Mouse (Mus musculus) heart, embryonic 13.5 days (tissue): ENCODE measurements around the gene Cfb. TPM values are rescaled to one million over a fixed set of nuclear protein-coding genes. Genes with fewer than 3 reads are reported as not detected.
A peak's percentile ranks its signal among the peaks of the same experiment; 100 is the strongest.
"Not testable (repeated sequence)": the region's sequence is repeated elsewhere in the genome, so short reads cannot be mapped to it uniquely, and the experiment has no call there.

Experiments
- ATAC-seq: fragments of 200-750 bp; cut with Nextera tagmentation; 2 replicates; pipeline ENCODE4 v1.8.0; 2017; ENCODE audit warnings: moderate TSS enrichment; ENCODE audit not compliant: insufficient number of reproducible peaks, low FRiP score, low TSS enrichment; ENCODE audit errors: extremely low read depth
- H3K27ac ChIP-seq: fragments of 300-500 bp; sonication (generic); replicated peaks from 2 replicates; pipeline ENCODE4 v1.5.1; 2015; ENCODE audit warnings: moderate library complexity, mild to moderate bottlenecking, inconsistent platforms
- H3K27me3 ChIP-seq: fragments of 300-500 bp; sonication (generic); replicated peaks from 2 replicates; pipeline ENCODE4 v1.6.1; 2015; ENCODE audit warnings: mild to moderate bottlenecking, inconsistent platforms
- H3K36me3 ChIP-seq: fragments of 300-500 bp; sonication (generic); 2 replicates; pipeline ENCODE4 v1.6.1; 2015; ENCODE audit warnings: mild to moderate bottlenecking, inconsistent platforms
- H3K4me1 ChIP-seq: fragments of 300-500 bp; sonication (generic); 2 replicates; pipeline ENCODE4 v1.6.1; 2015; ENCODE audit warnings: inconsistent platforms
- H3K4me2 ChIP-seq: fragments of 300-500 bp; sonication (generic); 2 replicates; pipeline ENCODE4 v1.6.1; 2015; ENCODE audit warnings: inconsistent platforms, mild to moderate bottlenecking, moderate library complexity
- H3K4me3 ChIP-seq: fragments of 300-500 bp; sonication (generic); 2 replicates; pipeline ENCODE4 v1.5.1; 2015; ENCODE audit warnings: moderate library complexity, mild to moderate bottlenecking, inconsistent platforms
- H3K9ac ChIP-seq: fragments of 300-500 bp; sonication (generic); 2 replicates; pipeline ENCODE4 v1.6.1; 2015; ENCODE audit warnings: inconsistent platforms, mild to moderate bottlenecking, moderate library complexity
- H3K9me3 ChIP-seq: fragments of 300-500 bp; sonication (generic); 2 replicates; pipeline ENCODE4 v1.6.1; 2016; ENCODE audit warnings: inconsistent platforms
- WGBS: fragments of 180-500 bp; shearing (Covaris S2); methylation state at CpG from one replicate; pipeline ENCODE4 v1.1.7; 2015; ENCODE audit warnings: mixed read lengths; 5-methylcytosine and 5-hydroxymethylcytosine counted together
- polyA plus RNA-seq: library from polyadenylated mRNA; unstranded; fragments of >200 nt; fragmentation: Nextera tagmentation; extraction: Ambion mirVana; gene quantifications from 2 replicates; pipeline ENCODE4 v1.2.1, GENCODE M21; 2015

Cfb gene
- polyA plus RNA-seq: 2.3 and 5.6 TPM in 2 replicates

DNA sequence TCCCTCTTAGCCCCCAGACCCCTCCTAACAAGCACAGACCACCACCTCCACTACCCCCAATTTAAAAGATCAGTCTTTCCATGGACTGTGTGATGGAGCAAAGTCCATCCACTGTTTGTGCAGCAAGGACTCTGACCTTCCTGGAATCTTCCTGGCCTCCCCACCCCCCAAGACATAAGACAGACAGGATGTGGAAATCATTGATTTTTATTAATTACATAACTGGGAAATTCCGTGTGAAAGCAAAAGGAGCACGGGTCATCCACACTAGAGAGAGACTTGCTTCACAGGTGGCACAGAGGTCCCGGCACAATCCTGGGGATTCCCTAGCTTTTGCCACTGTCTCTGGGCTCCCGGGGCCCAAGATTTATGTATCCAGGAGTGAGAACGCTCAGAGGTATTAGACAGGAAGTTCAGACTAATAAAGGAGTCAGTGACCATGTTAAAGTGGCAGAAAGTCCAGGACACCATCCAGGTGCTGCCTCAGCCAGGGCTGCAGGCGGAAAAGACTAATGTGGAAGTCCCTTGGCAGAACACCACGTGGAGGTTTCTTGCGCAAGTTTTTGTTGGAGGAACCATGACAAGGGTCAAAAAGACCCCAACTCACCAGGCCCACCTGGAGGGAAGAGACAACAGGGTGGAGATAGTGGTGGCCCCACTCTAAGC lies at the start of gene Cfb:
TSS of gene Cfb (minus strand) at position 103 of the 666 bp plus-strand sequence.
- H3K27ac ChIP-seq: no peak within 1 kb of the TSS
- no peaks in the 10 kb centered on the region for H3K9me3 ChIP-seq
- peaks cover 43% of the 10 kb centered on the region for H3K27me3 ChIP-seq
- no peak within 1 kb of the TSS for H3K9ac ChIP-seq
- peaks cover 7% of the 10 kb centered on the region; the same call in 1 of the 2 replicates for H3K36me3 ChIP-seq
- no peak for ATAC-seq
- H3K4me1 ChIP-seq: no peaks in the 10 kb centered on the region
- H3K4me2 ChIP-seq: no peak within 1 kb of the TSS
- 64% methylated on average over 8 of the region's 8 CpGs for WGBS
- no peak within 1 kb of the TSS for H3K4me3 ChIP-seq

DNA sequence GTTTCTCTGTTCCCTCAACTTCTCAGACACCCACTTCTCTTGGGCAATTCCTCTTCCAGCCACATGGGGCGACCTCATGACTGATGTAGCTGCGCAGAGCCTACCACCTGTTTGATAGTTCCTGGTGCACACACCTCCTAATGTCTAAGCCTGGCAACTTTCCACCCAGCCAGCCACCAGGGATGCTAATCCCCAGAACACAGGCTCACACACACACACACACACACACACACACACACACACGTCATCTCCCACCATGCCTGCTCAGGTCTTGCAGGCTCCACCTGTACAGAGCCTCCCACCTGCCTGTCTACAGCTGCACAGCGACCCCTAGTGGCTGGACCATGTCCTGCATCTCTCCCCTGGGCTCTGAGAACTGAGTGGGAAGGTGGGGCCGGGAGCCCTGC lies 49.6 kb upstream of the Cfb start:
- Histone ChIP-seq H3K9me3 (no peaks in the 10 kb centered on the region), H3K4me1 (peaks cover 3% of the 10 kb centered on the region), H3K27me3 (no peaks in the 10 kb centered on the region), H3K4me3 (no peak overlapping the region), H3K9ac (no peak overlapping the region), H3K27ac (no peak overlapping the region), H3K36me3 (peaks cover 72% of the 10 kb centered on the region), H3K4me2 (no peak overlapping the region)
- no peak for ATAC-seq
- WGBS: 50% methylated on average over 5 of the region's 5 CpGs

DNA sequence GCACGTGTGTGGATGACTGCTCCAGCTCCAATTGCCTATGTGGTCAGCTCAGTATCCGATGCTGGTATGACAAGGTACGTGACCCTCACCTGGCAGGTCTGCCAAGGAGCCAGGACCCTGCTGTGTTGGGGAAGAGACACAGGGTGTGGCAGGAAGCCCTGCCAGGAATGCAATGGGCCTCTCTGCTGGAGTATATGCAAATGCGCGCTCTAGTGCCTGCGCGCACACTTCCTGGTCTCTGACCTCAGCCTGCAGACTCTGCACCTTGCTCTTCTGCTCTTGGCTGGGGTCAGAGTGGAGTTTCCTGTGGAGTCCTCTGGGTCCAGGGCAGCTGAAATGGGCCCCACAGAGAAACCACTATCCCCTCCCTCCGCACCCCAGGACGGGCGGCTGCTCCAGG lies 48.7 kb upstream of the Cfb start:
- no peaks in the 10 kb centered on the region for H3K9me3 ChIP-seq
- H3K27ac ChIP-seq: no peak overlapping the region
- H3K4me1 ChIP-seq: peaks cover 3% of the 10 kb centered on the region
- WGBS: 91% methylated on average over 10 of the region's 10 CpGs
- ATAC-seq: no peak
- H3K4me2 ChIP-seq: no peak overlapping the region
- peaks cover 81% of the 10 kb centered on the region for H3K36me3 ChIP-seq
- no peaks in the 10 kb centered on the region for H3K27me3 ChIP-seq
- no peak overlapping the region for H3K9ac ChIP-seq
- H3K4me3 ChIP-seq: no peak overlapping the region

DNA sequence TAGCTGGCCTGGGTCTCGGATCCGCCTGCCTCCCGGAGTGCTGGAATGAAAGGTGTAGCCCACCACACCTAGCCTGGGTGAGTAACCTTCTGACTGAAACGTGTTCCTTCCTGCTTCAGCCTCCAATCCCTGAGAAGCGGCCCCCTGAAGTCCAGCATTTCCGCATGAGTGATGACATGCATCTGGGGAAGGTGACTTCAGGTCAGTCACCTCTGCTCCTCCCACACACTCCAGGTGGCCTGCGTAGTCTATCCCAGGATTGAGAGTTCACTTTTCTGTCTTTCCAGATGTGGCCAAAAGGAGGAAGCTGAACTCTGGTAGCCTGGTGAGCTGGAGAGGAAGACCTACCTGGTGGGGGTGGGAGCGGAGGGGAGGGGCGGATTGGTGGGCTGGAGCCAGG lies 40.6 kb upstream of the Cfb start:
- no peak for ATAC-seq
- H3K9me3 ChIP-seq: no peaks in the 10 kb centered on the region
- no peak overlapping the region for H3K4me2 ChIP-seq
- H3K9ac ChIP-seq: peak overlapping the region; percentile 33; the same call in 1 of the 2 replicates
- peaks cover 71% of the 10 kb centered on the region for H3K36me3 ChIP-seq
- H3K27me3 ChIP-seq: no peaks in the 10 kb centered on the region
- no peak overlapping the region for H3K27ac ChIP-seq
- peaks cover 9% of the 10 kb centered on the region for H3K4me1 ChIP-seq
- 88% methylated on average over 9 of the region's 9 CpGs for WGBS
- H3K4me3 ChIP-seq: no peak overlapping the region

DNA sequence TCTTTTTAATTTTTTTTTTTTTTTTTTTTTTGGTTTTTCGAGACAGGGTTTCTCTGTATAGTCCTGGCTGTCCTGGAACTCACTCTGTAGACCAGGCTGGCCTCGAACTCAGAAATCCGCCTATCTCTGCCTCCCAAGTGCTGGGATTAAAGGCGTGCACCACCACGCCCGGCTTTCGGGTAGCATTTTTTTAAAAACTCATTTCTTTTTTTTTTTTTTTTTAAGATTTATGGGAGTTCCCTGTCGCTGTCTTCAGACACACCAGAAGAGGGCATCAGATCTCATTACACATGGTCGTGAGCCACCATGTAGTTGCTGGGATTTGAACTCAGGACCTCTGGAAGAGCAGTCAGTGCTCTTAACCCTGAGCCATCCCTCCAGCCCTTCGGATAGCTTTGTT lies 39.6 kb upstream of the Cfb start:
- H3K9me3 ChIP-seq, ATAC-seq, H3K4me3 ChIP-seq, H3K27me3 ChIP-seq, H3K9ac ChIP-seq, H3K27ac ChIP-seq, H3K4me2 ChIP-seq: not testable (repeated sequence)
- WGBS: 85% methylated on average over 9 of the region's 10 CpGs
- Histone ChIP-seq H3K4me1 (peaks cover 18% of the 10 kb centered on the region), H3K36me3 (peaks cover 62% of the 10 kb centered on the region)

DNA sequence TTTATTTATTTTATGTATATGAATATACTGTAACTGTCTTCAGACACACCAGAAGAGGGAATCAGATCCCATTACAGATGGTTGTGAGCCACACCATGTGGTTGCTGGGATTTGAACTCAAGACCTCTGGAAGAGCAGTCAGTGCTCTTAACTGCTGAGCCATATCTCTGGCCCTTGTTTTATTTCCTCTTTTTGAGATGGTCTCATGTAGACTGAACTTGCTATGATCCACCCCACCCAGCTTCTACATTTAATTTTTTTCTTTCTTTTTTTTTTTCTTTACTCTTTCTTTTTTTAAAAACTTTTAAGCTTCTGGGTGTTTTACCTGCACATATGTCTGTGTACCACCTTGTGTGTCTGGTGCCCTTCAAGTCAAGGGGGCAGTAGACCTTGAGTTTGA lies 38.5 kb upstream of the Cfb start:
- H3K4me2 ChIP-seq, ATAC-seq, H3K27me3 ChIP-seq, H3K9me3 ChIP-seq, H3K9ac ChIP-seq, H3K27ac ChIP-seq, H3K4me3 ChIP-seq: not testable (repeated sequence)
- H3K4me1 ChIP-seq: peaks cover 29% of the 10 kb centered on the region
- peaks cover 58% of the 10 kb centered on the region for H3K36me3 ChIP-seq

DNA sequence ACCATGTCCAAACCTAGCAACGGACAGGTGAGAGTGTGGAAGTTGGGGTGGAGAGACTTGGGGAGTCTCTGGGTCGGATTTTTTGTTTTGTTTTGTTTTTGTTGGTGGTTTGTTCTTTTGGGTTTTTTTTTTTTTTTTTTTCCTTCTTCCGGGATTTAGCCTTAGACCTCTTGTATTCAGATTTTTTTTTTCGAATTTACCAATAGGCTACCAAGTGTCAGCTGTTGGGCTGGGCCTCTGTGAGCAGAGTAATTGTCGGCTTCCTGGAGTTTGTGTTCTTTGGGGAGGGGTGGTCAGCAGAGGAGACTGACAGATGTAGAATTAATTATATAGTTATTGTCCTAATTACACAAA lies 37.5 kb upstream of the Cfb start:
- 8% methylated on average over 5 of the region's 5 CpGs for WGBS
- peak overlapping the region; percentile 96 for H3K27ac ChIP-seq
- peak overlapping the region; percentile 95 for H3K4me3 ChIP-seq
- no peaks in the 10 kb centered on the region for H3K9me3 ChIP-seq
- ATAC-seq: no peak
- H3K4me2 ChIP-seq: peak overlapping the region; percentile 85
- peaks cover 39% of the 10 kb centered on the region for H3K4me1 ChIP-seq
- no peaks in the 10 kb centered on the region for H3K27me3 ChIP-seq
- H3K9ac ChIP-seq: peak overlapping the region; percentile 99
- peaks cover 50% of the 10 kb centered on the region for H3K36me3 ChIP-seq

DNA sequence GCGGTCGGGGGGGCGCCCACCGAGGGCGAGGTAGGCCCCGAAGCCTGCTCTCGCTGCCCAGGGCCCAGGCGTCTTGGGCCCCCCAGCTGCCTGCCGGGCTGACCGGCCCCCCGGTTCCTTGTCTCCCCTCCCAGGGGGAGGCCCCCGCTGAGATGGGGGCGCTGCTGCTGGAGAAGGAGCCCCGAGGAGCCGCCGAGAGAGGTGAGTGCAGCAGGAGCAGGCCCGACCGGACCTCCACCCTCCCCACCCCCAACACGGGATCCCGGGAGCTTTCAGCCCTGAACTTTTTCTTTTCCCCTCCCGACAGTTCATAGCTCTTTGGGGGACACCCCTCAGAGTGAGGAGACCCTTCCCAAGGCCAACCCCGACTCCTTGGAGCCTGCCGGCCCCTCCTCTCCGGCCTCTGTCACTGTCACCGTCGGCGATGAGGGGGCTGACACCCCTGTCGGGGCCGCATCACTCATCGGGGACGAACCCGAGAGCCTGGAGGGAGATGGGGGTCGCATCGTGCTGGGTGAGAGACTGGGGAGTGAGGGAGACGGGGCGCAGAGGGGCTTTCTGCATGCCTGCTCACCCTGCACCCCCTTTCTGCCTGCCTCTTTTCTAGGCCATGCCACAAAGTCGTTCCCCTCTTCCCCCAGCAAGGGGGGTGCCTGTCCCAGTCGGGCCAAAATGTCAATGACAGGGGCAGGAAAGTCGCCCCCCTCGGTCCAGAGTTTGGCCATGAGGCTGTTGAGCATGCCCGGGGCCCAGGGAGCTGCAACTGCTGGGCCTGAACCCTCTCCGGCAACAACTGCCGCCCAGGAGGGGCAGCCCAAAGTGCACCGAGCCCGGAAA lies 37.0 kb upstream of the Cfb start:
- Histone ChIP-seq H3K9me3 (no peaks in the 10 kb centered on the region), H3K27me3 (no peaks in the 10 kb centered on the region), H3K4me3 (peak overlapping the region; percentile 95), H3K4me2 (peak overlapping the region; percentile 85), H3K4me1 (peaks cover 39% of the 10 kb centered on the region), H3K27ac (peak overlapping the region; percentile 96), H3K9ac (peak overlapping the region; percentile 99), H3K36me3 (peaks cover 44% of the 10 kb centered on the region)
- WGBS: under 1% methylated on average over 38 of the region's 45 CpGs
- ATAC-seq: no peak

DNA sequence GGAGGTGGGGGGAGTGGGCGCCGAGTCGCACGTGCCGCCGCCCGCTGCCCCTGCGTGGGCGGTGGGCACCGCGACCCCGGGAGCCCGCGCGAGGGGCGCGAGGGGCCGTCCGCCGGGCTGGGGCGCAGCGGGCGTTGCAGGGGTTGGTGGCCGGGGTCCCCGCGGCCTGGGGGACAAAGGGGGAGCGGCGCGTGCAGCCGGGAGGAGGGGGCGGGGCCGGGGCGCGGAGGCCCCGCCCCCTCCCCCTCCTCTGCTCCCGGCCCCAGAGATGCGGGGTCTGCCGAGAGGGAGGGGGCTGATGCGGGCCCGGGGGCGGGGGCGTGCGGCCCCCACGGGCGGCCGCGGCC lies 36.4 kb upstream of the Cfb start:
- peak overlapping the region; percentile 96 for H3K27ac ChIP-seq
- H3K9ac ChIP-seq: peak overlapping the region; percentile 99
- no peak for ATAC-seq
- peaks cover 42% of the 10 kb centered on the region for H3K4me1 ChIP-seq
- no peaks in the 10 kb centered on the region for H3K9me3 ChIP-seq
- WGBS: under 1% methylated on average over 20 of the region's 47 CpGs
- H3K27me3 ChIP-seq: no peaks in the 10 kb centered on the region
- H3K36me3 ChIP-seq: peaks cover 38% of the 10 kb centered on the region
- peak overlapping the region; percentile 85 for H3K4me2 ChIP-seq
- H3K4me3 ChIP-seq: peak overlapping the region; percentile 95

DNA sequence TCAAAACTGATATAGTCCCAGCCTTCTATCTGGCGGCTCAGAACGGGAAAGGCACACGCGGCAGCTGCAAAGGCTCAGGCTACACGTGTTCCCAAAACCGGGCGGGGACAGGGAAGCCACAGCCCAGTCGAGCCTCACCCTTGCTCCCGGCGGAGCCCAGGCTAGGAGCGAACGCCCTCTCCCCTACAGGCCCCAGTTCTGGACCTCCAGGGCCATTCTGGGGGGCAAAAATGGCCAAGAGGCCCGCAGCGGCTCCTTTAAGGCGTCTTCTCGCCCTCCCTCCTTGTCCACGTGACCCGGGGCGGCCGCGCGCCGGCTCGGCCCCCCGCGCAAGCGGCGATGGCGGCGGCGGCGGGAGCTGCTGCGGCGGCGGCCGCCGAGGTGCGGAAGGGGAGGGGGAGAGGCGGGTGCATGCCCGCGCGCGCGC lies 35.9 kb upstream of the Cfb start, which contains the start of the genes C2 and Ehmt2:
TSS of gene C2 (minus strand) at position 106 of the 427 bp plus-strand sequence.
TSS of gene Ehmt2 (plus strand) at position 310 of the 427 bp plus-strand sequence.
- Histone ChIP-seq H3K27ac (peak within 1 kb of the TSS; percentile 96), H3K4me1 (peaks cover 46% of the 10 kb centered on the region), H3K36me3 (peaks cover 33% of the 10 kb centered on the region), H3K4me2 (peak within 1 kb of the TSS; percentile 85), H3K27me3 (no peaks in the 10 kb centered on the region), H3K9ac (peak within 1 kb of the TSS; percentile 99), H3K9me3 (no peaks in the 10 kb centered on the region), H3K4me3 (peak within 1 kb of the TSS; percentile 95)
- WGBS: 0% methylated on average over 21 of the region's 44 CpGs
- peak; percentile 16 for ATAC-seq

DNA sequence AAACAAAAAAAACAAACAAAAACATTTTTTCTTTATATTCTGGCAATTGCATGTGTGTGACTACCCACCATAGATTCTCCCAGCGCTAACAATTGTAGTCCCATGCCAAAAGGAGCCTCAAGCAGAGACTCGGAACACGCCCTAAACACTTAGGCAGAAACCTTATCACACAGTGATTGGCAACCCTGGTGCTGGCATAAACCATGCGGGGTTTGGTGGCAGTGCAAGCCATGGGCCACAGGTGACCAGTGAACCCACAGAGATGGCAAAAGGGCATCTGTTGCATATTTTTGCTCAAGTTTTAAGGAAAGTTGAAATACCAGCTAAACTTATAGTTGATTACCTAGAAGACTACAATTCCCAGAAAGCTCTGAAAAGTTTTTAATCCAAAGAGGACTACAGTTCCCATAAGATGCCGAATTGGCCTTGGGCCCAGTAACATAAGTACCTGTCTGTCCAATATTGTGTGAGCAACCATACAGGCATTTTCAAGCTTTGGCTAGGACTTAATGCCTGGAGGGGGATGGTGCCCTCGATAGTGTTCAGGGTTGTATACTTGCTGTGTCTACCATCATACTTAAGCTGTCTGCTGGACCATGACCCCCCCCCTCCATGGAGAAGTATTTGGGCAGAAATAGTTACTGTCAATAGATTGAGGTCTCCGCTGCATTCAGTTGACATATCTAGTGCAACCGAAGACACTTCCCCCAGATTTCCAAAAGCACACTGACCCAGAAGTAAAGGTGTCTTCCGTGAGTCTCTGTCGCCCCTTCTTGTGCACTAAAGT lies 35.2 kb upstream of the Cfb start:
- Histone ChIP-seq H3K9me3 (no peaks in the 10 kb centered on the region), H3K4me2 (peak overlapping the region; percentile 85), H3K36me3 (peaks cover 27% of the 10 kb centered on the region), H3K4me1 (peaks cover 46% of the 10 kb centered on the region), H3K9ac (peak overlapping the region; percentile 99), H3K27me3 (no peaks in the 10 kb centered on the region), H3K4me3 (peak overlapping the region; percentile 95), H3K27ac (peak overlapping the region; percentile 96)
- no peak for ATAC-seq
- WGBS: 11% methylated on average over 10 of the region's 10 CpGs
